Mouse (Mus musculus): ENCODE measurements around the gene 1110032A03Rik.
A peak's percentile ranks its signal among the peaks of the same experiment; 100 is the strongest.

The 1110032A03Rik gene

DNA sequence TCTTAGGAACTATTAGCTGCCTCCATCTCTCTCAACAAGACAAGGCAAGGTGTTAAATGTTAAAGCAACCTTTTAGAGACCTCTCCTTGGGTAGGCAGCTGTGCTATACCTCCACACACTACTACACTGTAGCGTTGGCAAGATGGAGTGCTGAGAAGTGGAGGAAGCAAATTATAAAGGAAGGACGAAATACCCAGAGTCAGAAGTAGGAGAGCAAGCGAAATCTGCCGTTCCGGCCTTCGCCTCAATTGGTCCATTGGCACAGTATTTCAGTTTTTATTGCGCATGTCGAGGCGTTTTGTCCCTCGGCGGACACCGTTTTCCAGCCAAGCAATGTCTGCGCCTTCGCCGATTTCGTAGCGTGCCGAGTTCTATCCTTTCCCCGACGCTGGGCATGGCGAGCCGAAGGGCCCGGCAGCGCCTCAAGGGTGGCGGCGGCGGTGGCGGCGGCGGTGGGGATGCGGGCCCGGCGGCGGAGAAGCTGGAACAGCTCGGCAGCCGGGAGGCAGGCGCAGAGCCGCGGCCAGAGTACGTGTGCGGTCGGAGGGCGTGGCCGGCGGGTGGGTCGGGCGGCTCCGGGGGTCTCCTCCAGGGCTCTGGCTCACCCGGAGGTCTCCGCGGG lies at the start of gene 1110032A03Rik, which contains the start of gene Alg9:
1110032A03Rik (minus strand) TSS at position 530 of the 622 bp plus-strand sequence.
Alg9 (plus strand) TSS at position 29 of the 622 bp plus-strand sequence.
- DNase-seq (ENCODE audit: low read depth, low spot score): peak; percentile 87

DNA sequence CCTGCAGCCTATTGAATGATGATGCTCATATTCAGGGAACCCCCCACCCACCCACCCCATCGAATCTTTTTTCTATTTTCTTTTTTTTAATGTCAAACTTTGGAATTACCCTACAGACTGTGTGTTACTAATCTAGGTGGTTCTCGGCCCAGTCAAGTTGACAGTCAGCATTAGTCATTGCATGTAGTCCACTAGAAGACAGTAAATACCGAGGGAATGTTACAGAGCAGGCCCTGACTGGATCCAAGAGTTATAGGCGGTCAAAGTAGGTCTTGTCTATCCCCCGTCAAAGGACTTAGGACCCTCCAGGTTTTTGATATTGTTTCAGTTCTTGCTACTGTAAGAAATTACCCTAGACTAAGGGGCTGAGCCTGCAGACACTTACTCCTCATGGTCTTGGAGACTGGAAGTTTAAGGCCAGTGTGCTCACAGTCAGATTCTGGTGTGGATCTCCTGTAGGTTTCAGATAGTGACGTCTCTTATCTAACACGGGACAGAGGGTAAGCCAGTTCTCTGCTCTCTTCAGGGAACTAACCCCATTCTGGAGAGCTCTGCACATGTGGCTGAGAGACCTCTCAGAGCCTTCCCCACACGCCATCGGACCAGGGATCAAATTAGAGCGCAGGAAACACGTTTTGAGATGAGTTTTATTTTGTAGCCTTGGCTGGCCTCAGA lies 48.6 kb upstream of the 1110032A03Rik start:
- DNase-seq (ENCODE audit: low read depth, low spot score): no peak

DNA sequence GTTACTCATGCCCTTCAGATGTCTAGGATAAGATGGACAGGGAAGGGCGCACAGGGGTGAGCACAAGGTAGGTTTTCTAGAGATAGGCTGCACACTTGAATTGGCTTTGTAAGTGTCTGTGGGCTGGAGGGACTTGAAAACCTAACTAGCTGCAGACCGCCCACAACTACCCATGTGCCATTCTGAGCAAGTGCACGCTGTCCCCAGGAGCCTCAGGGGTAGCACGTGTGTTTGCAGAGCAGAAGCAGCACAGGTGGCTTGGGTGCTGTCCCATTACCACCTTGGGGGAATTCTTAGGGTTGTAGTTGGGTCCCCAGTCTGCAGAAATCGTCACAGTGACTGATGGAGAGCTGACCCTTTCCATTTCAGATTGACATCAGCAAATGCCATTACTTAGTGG lies 46.9 kb upstream of the 1110032A03Rik start:
- no peak for DNase-seq (ENCODE audit: low read depth, low spot score)

DNA sequence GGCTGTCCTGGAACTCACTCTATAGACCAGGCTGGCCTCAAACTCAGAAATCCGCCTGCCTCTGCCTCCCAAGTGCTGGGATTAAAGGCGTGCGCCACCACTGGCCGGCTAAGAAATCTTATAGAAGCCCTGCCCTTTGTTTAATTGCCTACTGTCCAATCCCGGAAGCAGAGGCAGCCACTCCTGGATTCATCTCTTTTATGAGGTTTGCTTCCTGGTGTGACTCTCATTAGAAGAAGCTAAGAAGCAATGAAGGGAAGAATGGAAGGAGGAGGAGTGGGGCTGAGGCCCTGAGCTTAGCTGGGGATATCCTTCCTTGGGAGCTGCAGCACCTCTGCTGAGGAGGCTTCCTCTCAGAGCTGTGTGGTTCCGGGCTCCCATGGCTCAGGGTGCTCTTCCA lies 46.3 kb upstream of the 1110032A03Rik start:
- peak; percentile 60 for DNase-seq (ENCODE audit: low read depth, low spot score)

DNA sequence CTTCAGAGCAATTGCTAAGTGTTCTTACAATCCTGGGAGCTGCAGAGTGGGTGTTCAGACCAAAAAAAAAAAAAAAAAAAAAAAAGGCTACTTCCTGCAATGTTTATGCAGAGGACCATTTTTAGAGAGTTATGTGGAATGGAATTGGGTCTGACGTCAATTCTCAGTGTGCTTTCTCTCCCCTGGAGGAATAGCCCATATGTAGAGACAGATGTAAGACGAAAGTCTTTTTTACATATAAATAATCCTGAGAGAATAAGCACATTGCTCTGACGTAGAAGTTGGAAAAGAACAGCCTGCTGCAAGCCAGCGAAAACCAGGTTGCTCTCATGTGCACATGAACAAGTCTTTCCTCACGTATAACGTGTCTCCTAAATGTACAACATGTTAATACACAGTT lies 44.4 kb upstream of the 1110032A03Rik start:
- no peak for DNase-seq (ENCODE audit: low read depth, low spot score)

DNA sequence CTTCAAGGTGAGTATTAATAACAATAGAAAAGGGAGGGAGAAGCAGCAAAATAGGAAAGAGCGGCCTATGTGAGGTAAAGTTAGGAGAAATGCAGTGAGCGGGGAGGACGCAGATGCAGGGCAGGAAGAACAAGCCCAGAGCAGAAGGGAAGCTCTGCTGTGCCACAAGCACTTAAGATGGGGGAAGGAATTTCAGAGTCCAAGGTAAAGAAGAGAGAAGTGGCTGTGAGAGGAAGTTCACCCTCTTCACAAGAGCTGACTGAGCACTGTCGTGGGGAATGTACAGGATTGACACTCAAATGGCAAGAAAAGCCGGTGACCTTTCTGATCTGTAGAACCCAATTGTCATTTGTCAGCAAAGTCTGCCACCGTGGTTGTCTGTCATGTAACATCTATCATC lies 42.7 kb upstream of the 1110032A03Rik start:
- DNase-seq (ENCODE audit: low read depth, low spot score): no peak

DNA sequence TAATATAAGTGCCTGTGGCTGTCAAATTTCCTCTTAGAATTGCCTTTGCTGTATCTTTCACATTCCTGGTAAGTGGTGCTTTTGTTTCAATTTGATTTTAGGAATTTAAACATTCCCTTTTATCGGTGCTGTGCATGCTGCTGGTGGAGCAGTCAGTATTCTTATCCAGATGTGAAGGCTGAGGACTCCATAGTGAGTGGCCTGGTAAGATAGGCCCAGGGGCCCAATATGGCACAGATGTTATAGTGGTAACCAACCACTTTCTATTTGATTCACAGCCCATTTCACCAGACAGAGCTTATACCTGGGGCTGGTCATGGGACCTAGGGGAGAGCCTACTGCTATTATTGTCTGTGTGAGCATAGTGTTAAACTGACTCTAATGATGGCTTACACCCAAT lies 41.2 kb upstream of the 1110032A03Rik start:
- no peak for DNase-seq (ENCODE audit: low read depth, low spot score)

DNA sequence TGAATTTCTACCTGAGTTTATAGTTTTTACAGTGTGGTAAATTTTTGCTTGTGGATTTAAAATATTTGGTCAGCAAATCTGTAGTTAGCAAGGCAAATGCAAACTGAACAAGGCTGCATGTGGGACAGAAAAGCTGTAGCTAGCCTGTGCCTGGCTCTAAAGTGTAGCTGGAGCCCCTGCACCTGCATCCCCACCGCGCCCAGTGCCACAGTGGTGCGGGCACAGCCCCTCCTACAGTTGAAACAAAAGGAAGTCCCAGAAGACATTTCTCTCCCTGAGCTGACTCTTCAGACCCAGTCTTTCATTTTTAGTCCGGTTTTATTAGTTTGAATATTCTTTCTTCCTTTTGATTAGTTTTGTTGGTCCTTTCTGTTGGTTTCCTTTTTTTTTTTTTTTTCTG lies 40.3 kb upstream of the 1110032A03Rik start:
- no peak for DNase-seq (ENCODE audit: low read depth, low spot score)

DNA sequence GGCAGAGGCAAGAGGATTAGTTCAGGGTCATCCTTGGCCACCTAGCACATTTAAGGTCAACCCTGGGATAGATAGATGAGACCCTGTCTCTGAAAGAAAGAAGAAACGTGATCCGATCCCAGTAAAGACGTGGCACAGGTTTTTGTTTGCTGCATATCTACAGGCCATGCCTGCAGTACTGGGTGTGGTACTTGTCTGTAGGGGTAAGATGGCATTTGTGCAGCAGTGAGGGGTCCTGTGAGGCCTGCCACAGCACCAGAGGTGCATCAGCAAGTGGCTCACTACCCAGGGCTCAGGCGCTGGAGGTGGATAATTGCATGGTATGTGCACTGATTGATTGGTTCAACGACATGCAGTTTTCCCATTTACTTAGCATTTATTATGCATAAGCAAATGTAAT lies 38.5 kb upstream of the 1110032A03Rik start:
- no peak for DNase-seq (ENCODE audit: low read depth, low spot score)

DNA sequence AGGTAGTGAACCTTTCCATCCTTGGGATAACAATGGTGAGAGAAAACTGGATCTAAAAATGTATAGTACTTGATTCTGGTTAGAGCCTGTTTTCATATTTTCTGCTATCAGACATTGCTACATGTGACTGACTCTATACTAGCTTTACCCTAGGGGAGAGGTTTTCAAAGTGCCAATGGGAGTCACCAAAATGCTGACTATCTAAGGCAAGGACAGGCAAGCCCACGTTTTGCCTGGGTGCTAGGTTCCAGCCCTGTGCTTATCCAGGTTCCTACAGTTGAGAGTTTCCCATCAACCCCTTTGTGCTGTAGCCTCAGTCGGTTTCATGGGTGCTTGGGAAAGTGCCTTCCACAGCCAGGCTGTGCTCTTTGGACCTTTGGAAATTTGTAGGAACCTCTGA lies 36.4 kb upstream of the 1110032A03Rik start:
- no peak for DNase-seq (ENCODE audit: low read depth, low spot score)

DNA sequence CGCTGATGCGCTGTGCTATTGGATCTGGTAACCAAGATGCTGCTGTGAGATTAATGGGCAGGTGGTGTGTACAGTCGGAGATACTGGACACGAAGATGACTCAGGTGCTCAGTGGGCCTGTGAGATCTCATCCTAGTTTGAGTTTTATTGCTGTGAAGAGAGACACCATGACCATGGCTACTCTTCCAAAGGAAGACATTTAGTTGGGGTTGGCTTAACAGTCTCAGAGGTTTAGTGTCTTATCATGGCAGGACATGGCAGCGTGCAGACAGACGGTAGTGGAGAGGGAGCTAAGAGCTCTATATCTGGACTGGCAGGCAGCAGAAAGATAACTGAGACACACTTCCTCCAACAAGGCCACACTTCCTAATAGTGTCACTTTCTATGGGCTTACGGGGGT lies 35.9 kb upstream of the 1110032A03Rik start:
- no peak for DNase-seq (ENCODE audit: low read depth, low spot score)

DNA sequence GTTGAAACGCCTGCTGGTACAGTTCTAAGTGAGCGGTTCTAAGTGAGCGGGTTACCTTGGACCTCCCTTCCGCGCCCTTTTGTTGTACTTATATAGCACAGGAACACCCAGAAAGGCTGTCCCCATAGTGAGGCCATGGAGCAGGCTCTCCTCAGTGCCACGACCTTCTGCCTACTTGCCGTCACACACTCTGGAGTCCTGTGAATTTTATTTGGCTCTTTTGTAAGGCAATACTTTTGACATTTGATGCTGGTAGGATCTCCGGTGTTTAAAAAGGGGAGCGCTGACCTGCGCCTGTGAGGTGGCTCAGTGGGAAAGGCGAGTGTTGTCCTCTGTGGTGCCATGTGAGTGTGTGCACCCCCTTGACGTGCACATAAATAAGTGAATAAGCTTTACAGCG lies 33.8 kb upstream of the 1110032A03Rik start:
- DNase-seq (ENCODE audit: low read depth, low spot score): no peak

DNA sequence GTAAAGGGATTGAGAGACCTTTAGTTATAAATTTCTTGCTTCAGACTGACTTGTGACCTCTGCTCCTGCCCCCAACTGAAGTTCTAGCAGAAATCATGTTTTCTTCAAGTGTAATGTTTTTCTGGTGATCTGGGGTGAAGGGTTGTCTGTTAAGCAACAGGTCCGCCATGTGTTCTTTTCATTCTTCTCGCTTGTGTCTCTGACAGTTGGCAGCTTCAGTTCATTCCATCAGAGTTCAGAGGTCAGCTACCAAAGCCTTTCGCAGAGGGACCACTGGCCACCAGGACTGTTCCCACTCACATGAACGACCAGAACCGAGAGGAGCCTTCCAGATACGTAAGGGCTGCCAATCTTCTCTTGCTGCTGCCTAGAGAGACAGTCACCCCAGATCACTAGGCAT lies 33.2 kb upstream of the 1110032A03Rik start:
- no peak for DNase-seq (ENCODE audit: low read depth, low spot score)

DNA sequence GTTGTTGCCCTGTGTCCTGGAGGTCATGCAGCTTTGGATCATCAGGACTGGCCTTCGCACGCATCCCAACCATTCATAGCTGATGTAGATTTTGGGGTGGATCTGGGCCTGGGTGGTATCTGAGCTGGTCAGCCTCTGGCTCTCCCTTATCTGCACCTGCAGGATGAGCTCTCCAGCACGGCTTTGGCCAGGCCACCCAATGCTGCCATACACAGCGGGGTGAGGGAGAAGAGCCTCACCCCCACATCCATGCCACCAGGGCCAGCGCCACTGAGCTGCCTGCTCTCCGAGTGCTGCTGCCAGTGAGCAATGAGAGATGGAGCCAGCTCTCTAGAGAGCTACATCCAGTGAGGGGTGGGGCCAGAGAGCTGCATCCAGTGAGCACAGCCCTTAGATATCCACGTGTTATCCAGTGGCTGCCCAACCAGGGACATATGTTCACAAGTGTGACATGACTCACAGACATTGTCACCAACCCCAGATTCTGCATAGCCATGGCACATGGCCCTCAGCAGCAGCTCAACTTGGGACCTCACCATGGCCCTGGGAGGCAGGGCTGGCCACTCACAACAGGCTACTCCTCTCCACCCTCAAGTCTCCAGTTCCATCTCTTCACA lies 27.8 kb upstream of the 1110032A03Rik start:
- no peak for DNase-seq (ENCODE audit: low read depth, low spot score)

DNA sequence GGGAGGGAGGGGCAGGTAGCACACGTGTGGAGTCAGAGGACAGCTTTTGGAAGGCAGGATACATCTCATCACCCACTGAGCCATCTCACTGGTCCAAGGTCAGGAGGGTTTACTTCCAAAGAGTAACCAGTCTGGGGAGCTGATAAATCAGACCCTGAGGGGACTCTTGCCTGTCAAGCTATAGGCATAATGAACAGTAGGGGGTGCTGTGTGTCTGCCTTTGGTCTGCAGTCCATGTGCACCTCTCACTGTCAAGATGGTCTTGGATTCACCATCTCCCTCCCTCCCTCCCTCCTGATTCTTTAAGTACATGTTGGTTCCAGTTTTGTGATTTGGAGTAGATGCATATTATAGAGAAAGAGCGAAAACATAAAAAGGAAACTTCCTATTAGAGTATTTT lies 25.7 kb upstream of the 1110032A03Rik start:
- DNase-seq (ENCODE audit: low read depth, low spot score): peak; percentile 79

DNA sequence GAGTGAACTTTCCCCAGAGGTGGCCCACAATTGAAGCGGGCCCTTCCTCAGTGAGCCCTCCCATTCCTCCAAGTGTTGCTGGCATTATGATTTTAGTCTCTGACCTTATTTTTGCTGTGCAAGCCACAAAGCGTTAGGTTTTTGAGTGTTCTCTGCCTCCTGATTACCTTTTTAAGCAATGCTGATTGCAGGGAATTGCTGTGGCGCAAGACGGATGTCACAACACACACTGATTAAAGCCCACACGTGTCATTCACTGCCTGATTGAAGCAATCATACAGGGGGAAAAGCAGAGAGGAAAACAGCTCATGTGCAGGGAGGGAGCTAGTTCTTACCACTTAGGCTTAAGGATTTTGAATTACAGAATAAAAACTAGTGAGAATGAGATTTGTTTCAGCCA lies 23.0 kb upstream of the 1110032A03Rik start:
- no peak for DNase-seq (ENCODE audit: low read depth, low spot score)

DNA sequence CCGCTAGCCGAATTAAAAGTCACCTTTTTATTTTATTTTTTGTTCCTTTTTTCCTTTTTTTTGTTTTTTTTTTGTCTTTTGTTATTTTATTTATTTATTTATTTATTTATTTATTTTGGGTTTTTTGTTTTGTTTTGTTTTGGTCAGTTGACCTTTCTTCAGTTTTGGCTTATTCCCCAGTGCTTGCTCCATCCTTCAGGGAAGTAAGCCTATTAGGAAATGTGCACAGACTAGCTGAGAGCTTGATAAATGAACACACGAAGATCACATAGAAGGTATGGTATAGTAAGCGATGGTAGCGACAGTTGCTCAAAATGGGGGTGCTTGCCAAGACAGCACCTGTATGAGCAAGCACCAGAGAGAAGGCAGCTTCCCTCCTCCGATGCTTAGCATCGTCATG lies 22.3 kb upstream of the 1110032A03Rik start:
- no peak for DNase-seq (ENCODE audit: low read depth, low spot score)

DNA sequence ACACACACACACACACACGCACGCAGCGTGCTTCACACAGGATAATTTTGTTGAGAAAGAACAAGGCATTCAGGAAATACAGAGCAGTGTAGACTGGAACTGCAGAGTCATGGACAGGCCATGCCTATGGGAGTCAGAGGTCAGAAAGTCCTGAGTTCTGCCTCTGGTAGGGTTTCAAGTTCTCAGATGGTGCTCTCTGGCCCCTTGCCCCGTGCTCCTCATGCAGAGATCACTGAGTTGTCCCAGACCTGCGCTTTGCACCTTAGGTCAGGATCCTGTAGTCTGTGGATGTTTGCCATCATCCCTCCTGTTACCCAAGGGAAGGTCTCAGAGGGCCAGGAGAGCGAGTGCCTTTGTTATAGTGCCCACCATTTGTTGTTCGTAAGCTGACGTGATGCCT lies 21.5 kb upstream of the 1110032A03Rik start:
- DNase-seq (ENCODE audit: low read depth, low spot score): no peak

DNA sequence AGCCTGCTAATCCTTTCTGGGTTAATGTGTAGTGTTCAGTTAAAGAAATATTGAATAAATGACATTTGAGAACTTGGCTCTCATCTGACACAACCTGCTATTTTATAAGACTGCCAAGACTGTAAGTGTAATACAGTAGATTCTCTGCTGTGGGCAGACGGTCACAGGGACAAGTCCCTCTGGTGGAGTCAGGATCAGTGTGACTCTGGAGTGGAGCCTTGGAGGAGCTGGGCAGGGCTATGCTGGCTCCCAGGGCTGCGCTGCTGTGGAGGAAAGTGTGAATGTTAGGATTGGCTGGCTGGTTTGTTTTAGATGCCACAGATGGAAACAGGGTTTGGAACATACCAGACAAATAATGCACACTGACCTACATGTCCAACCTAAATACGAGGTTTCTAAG lies 19.9 kb upstream of the 1110032A03Rik start:
- DNase-seq (ENCODE audit: low read depth, low spot score): no peak

DNA sequence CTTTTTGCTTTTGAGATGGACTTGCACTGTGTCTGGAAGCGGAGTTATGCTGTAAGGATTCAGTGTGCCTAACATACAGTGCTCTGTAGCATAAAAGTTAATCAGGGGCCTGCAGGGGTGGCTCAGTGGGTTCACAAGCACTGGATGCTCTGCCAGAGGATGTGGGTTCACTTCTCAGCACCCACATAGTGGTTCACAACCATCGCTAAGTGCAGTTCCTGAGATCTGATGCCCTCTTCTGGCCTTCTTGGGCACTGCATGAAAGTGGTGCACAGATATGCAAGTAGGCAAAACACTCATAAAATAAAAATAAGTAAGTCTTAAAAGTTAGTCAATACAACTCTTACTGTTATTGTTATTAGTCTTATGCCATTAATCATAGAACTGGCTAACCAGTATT lies 6.8 kb upstream of the 1110032A03Rik start:
- DNase-seq (ENCODE audit: low read depth, low spot score): peak; percentile 61

DNA sequence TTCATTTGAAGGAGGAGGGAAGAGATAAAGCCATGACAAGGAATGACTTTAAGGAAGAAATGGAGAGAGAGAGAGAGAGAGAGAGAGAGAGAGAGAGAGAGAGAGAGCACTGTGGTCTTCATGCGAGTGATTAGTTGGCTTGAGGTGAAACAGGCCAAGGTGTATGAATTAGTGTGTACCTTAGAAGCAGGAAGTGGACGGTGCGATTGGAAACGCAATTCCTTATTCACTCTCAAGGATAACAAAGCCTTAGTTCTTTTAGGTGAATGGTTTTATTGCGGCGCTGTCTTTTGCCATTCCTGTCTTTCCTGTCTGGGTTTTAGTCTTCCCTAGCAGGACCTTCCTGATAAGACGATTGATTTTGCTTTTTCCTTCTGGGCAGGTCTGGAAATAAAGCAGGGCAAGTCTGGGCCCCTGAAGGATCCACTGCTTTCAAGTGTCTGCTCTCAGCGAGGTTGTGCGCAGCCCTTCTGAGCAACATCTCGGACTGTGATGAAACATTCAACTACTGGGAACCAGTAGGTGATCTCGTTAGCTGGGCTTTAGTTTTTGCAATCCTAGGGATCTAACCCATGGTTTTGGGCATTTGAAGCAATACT lies 941 bp upstream of the 1110032A03Rik start:
- DNase-seq (ENCODE audit: low read depth, low spot score): peak; percentile 16

DNA sequence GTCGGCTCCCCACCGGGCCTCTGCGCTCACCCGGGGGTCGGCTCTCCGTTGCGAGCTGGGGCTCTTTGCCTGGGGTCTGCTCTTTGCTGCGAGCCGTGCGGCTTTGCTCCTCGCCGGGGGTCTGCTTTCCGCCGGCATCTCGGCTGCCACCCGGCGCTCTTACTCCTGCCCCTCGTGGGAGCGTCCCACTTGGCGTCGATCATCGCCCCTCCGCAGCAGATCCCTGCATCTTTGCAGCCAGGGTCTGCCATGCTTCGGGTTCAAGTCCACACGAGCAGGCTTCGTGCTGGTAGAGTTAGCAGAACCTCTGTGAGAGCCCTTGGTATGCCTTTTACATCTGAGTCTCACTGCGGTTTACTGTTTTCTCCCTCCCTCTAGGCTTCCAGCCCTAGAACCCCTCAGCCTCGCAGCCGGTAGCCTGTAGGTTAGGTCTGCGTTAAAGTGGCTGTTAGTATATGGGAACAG lies 374 bp upstream of the 1110032A03Rik start:
- peak; percentile 51 for DNase-seq (ENCODE audit: low read depth, low spot score)
